Comparison of ENCODE assay signal across 10 mouse cellular contexts in genomic region chr6:4483937-4484601, GRCm38 (mm10). TPM values are rescaled to one million over a fixed set of nuclear protein-coding genes. Genes with fewer than 3 reads are reported as not detected.
DNase-seq lines count a peak whose midpoint lies in the region; ATAC-seq and TF ChIP-seq lines count a peak whose summit lies in the region.
"Had no signal": no experiment of that assay in that cellular context is flagged by ENCODE, and none has a peak within 500 bp of the region (broad histone marks: within the 10 kb centered on the region; RNA-seq: fewer than 3 reads in every experiment).

No protein-coding gene starts in this region.

- no peak for TF ChIP-seq CTCF in MEL (IDR thresholded peaks at IDR 0.05 in 2 of 3, conservative IDR thresholded peaks at IDR 0.05 in 1 of 3; ENCODE audit: control insufficient read depth in 1 of 3, insufficient read depth in 1 of 3, low read depth in 2 of 3, low read length in 3 of 3, poor library complexity in 1 of 3, severe bottlenecking in 1 of 3)

- no peaks in the 10 kb centered on the region for H3K79me2 ChIP-seq in MEL (ENCODE audit: control insufficient read depth, insufficient read depth, low read length, poor library complexity)

- no peak overlapping the region for H3K9ac ChIP-seq in MEL (ENCODE audit: control insufficient read depth, low read depth, low read length, poor library complexity, severe bottlenecking)
- H3K9ac ChIP-seq in limb, embryonic 11.5 days (ENCODE audit: low read length), result no peak overlapping the region
- no peak overlapping the region for H3K9ac ChIP-seq in liver, embryonic 12.5 days
- H3K9ac ChIP-seq: midbrain, embryonic 13.5 days had no signal

- WGBS in limb, embryonic 11.5 days, result 8% methylated on average over 7 of the region's 7 CpGs
- 59% methylated on average over 7 of the region's 7 CpGs for WGBS in liver, embryonic 12.5 days (ENCODE audit: insufficient replicate concordance)

- no peak overlapping the region for H3K4me3 ChIP-seq in MEL (ENCODE audit: control insufficient read depth in 1 of 2, insufficient read depth in 1 of 2, low read depth in 2 of 2, low read length in 2 of 2)
- H3K4me3 ChIP-seq in limb, embryonic 11.5 days (ENCODE audit: low read depth, low read length), result no peak overlapping the region; the same call in 1 of the 2 replicates
- no peak overlapping the region for H3K4me3 ChIP-seq in liver, embryonic 12.5 days
- H3K4me3 ChIP-seq: midbrain, embryonic 13.5 days had no signal

- no peak overlapping the region for H3K27ac ChIP-seq in MEL (ENCODE audit: control insufficient read depth, low read depth, low read length)
- H3K27ac ChIP-seq in limb, embryonic 11.5 days (replicated peaks; ENCODE audit: low read depth, low read length), result peak overlapping the region; percentile 86
- H3K27ac ChIP-seq in liver, embryonic 12.5 days, result no peak overlapping the region
- H3K27ac ChIP-seq: midbrain, embryonic 13.5 days had no signal

- no peaks in the 10 kb centered on the region for H3K36me3 ChIP-seq in MEL (ENCODE audit: control insufficient read depth in 1 of 2, insufficient read depth in 2 of 2, low read length in 2 of 2)
- H3K36me3 ChIP-seq in limb, embryonic 11.5 days (ENCODE audit: control insufficient read depth, insufficient read depth, low read length), result no peaks in the 10 kb centered on the region
- no peaks in the 10 kb centered on the region for H3K36me3 ChIP-seq in liver, embryonic 12.5 days
- H3K36me3 ChIP-seq: midbrain, embryonic 13.5 days had no signal

- DNase-seq in MEL (ENCODE audit: low read depth, low spot score) (peak; percentile 26), NIH3T3 (ENCODE audit: low read depth) (peak; percentile 88)
- DNase-seq in gastrocnemius, postnatal 14 days, result peak; percentile 49
- peak; percentile 73 for DNase-seq in limb, embryonic 11.5 days (ENCODE audit: low spot score)
- no peak for DNase-seq in T-cell, adult 2 months (ENCODE audit: low spot score)
- DNase-seq in left cerebral cortex, adult 18-20 months (ENCODE audit: low spot score in 2 of 2), result no peak
- DNase-seq: layer of hippocampus, postnatal 36 days; thymus, postnatal 14 days had no signal

- intact Hi-C loops in gastrocnemius, postnatal 14 days (cut with DNase I; ENCODE audit: low total_unique reads), result no loop called here

- H3K9me3 ChIP-seq in MEL (replicated peaks; ENCODE audit: insufficient read depth, low read length), result no peaks in the 10 kb centered on the region
- H3K9me3 ChIP-seq in limb, embryonic 11.5 days (ENCODE audit: control insufficient read depth, low read length), result no peaks in the 10 kb centered on the region
- no peaks in the 10 kb centered on the region for H3K9me3 ChIP-seq in liver, embryonic 12.5 days (replicated peaks)
- H3K9me3 ChIP-seq: midbrain, embryonic 13.5 days had no signal

- ATAC-seq in limb, embryonic 11.5 days (ENCODE audit: insufficient number of reproducible peaks, low FRiP score, low TSS enrichment, low read depth), result peak; percentile 88
- ATAC-seq in liver, embryonic 12.5 days, result no peak
- ATAC-seq: midbrain, embryonic 13.5 days had no signal

- H3K4me1 ChIP-seq in MEL (ENCODE audit: control insufficient read depth in 1 of 2, insufficient read depth in 2 of 2, low read length in 2 of 2), result no peaks in the 10 kb centered on the region
- H3K4me1 ChIP-seq in limb, embryonic 11.5 days (ENCODE audit: control insufficient read depth, insufficient read depth, low read length), result peaks cover 22% of the 10 kb centered on the region
- no peaks in the 10 kb centered on the region for H3K4me1 ChIP-seq in liver, embryonic 12.5 days
- H3K4me1 ChIP-seq: midbrain, embryonic 13.5 days had no signal

- H3K4me2 ChIP-seq in limb, embryonic 11.5 days (ENCODE audit: low read depth, severe bottlenecking), result peak overlapping the region; percentile 28
- no peak overlapping the region for H3K4me2 ChIP-seq in liver, embryonic 12.5 days
- H3K4me2 ChIP-seq: midbrain, embryonic 13.5 days had no signal

- no peak for TF ChIP-seq RAD21 in MEL (IDR thresholded peaks at IDR 0.05; ENCODE audit: low read depth, low read length)

- no peak for TF ChIP-seq POLR2A in MEL (IDR thresholded peaks at IDR 0.05; ENCODE audit: control insufficient read depth in 1 of 2, insufficient read depth in 1 of 2, low read depth in 1 of 2, low read length in 2 of 2, poor library complexity in 1 of 2)

- H3K27me3 ChIP-seq in MEL (ENCODE audit: control insufficient read depth in 1 of 2, insufficient read depth in 2 of 2, low read length in 2 of 2), result peaks cover 10 to 11% of the 10 kb centered on the region in 2 experiments
- no peaks in the 10 kb centered on the region for H3K27me3 ChIP-seq in limb, embryonic 11.5 days (ENCODE audit: control insufficient read depth, insufficient read depth, low read length)
- H3K27me3 ChIP-seq in liver, embryonic 12.5 days (replicated peaks), result no peaks in the 10 kb centered on the region
- H3K27me3 ChIP-seq: midbrain, embryonic 13.5 days had no signal

- TF ChIP-seq EP300 in MEL (IDR thresholded peaks at IDR 0.05; ENCODE audit: low read depth in 1 of 2, low read length in 2 of 2), result no peak

TF ChIP-seq in MEL, 35 proteins besides CTCF, POLR2A, EP300 and RAD21:
- no peak for TF ChIP-seq ZKSCAN1 (IDR thresholded peaks at IDR 0.05; ENCODE audit: low read depth, low read length)
- no peak for TF ChIP-seq JUND (IDR thresholded peaks at IDR 0.05; ENCODE audit: low read depth, low read length)
- no peak for TF ChIP-seq ELF1 (IDR thresholded peaks at IDR 0.05; ENCODE audit: low read depth, low read length)
- no peak for TF ChIP-seq USF1 (IDR thresholded peaks at IDR 0.05; ENCODE audit: low read depth, low read length)
- no peak for TF ChIP-seq GATA1 (IDR thresholded peaks at IDR 0.05; ENCODE audit: low read depth, low read length)
- TF ChIP-seq MAX (IDR thresholded peaks at IDR 0.05; ENCODE audit: low read length), result no peak
- TF ChIP-seq GABPA (IDR thresholded peaks at IDR 0.05; ENCODE audit: low read depth, low read length), result no peak
- TF ChIP-seq MAZ (IDR thresholded peaks at IDR 0.05; ENCODE audit: low read depth, low read length), result no peak
- TF ChIP-seq HCFC1 (IDR thresholded peaks at IDR 0.05; ENCODE audit: low read depth, low read length), result no peak
- no peak for TF ChIP-seq ETS1 (IDR thresholded peaks at IDR 0.05; ENCODE audit: low read depth, low read length)
- no peak for TF ChIP-seq SIN3A (IDR thresholded peaks at IDR 0.05; ENCODE audit: low read length)
- TF ChIP-seq CHD1 (IDR thresholded peaks at IDR 0.05; ENCODE audit: low read depth, low read length), result no peak
- TF ChIP-seq NELFE (IDR thresholded peaks at IDR 0.05; ENCODE audit: low read depth, low read length), result no peak
- no peak for TF ChIP-seq MEF2A (IDR thresholded peaks at IDR 0.05; ENCODE audit: extremely low read depth, insufficient replicate concordance, low read depth, low read length, poor library complexity, severe bottlenecking)

RNA-seq across cellular contexts. Expression of gene Col1a2, which starts 20.5 kb away (rescaled TPM):
- not detected in 2 replicates for total RNA-seq in MEL (2012; rRNA removed)
- polyA plus RNA-seq in MEL (2012; ENCODE audit: insufficient read depth in 1 of 2, insufficient read length in 2 of 2, low read depth in 1 of 2, low replicate concordance in 2 of 2, missing spikeins in 1 of 2), result not detected
- total RNA-seq in gastrocnemius, postnatal 14 days (2021), result 1,000 to 10,000 TPM; 2,080 to 2,296 TPM
- 243 and 265 TPM in 2 replicates for polyA plus RNA-seq in limb, embryonic 11.5 days (2014; fragmentation: Nextera tagmentation; extraction: Ambion mirVana)
- 10 to 100 TPM; 14.0 to 14.2 TPM for total RNA-seq in left cerebral cortex, adult 18-20 months (2021)
- polyA plus RNA-seq in liver, embryonic 12.5 days (2016; fragmentation: Nextera tagmentation; extraction: Ambion mirVana), result 85.5 and 94.7 TPM in 2 replicates

Comparison
In these comparisons a context has a peak if more than half of its experiments do, and no peak if none do; other contexts are left out.
1. DNase-seq: peak in MEL (single experiment), NIH3T3 (single experiment), gastrocnemius, postnatal 14 days (single experiment) and limb, embryonic 11.5 days (single experiment); none in T-cell, adult 2 months (single experiment) and left cerebral cortex, adult 18-20 months (0 of 2).
2. RNA of gene Col1a2, which starts 20.5 kb away (total RNA-seq): 2,080 to 2,296 TPM in gastrocnemius, postnatal 14 days; 14.0 to 14.2 TPM in left cerebral cortex, adult 18-20 months and not detected in MEL; every median in the first group is over 100 times any median in the second.